Mouse (Mus musculus) MN1 (cell line): ENCODE measurements around the gene Zfand2b.

Source experiments
- DNase-seq: peaks from one replicate; pipeline ENCODE4 v3.0.0-alpha.2; 2016; ENCODE audit warnings: low spot score

Zfand2b gene

GRCm38 (mm10) chr1:75160256-75160617, 8.2 kb upstream of the Zfand2b start:
- no peak for DNase-seq

GRCm38 (mm10) chr1:75168093-75168471, 364 bp upstream of the Zfand2b start:
- no peak for DNase-seq

GRCm38 (mm10) chr1:75179334-75180104, 11.1 kb downstream of the Zfand2b start:
- peak; percentile 83 for DNase-seq

GRCm38 (mm10) chr1:75180105-75180590, 11.7 kb downstream of the Zfand2b start, which contains the start of gene Abcb6:
Gene Abcb6 (minus strand): TSS chr1:75180392.
- DNase-seq, result peak; percentile 90

- DNase-seq, result no peak
These were observed 12.3 kb downstream of the Zfand2b start for GRCm38 (mm10) chr1:75180741-75181140.

GRCm38 (mm10) chr1:75181377-75181870, 13.0 kb downstream of the Zfand2b start:
- DNase-seq, result no peak

- no peak for DNase-seq
These were observed 13.7 kb downstream of the Zfand2b start for GRCm38 (mm10) chr1:75182160-75182559.

- DNase-seq, result no peak
These were observed 17.0 kb downstream of the Zfand2b start for GRCm38 (mm10) chr1:75185495-75185894.

GRCm38 (mm10) chr1:75187126-75187525, 18.7 kb downstream of the Zfand2b start:
- no peak for DNase-seq

- DNase-seq, result no peak
These were observed 19.6 kb downstream of the Zfand2b start for GRCm38 (mm10) chr1:75187914-75188483.

GRCm38 (mm10) chr1:75190577-75190976, 22.1 kb downstream of the Zfand2b start:
- DNase-seq, result no peak

GRCm38 (mm10) chr1:75191258-75191621, 22.8 kb downstream of the Zfand2b start:
- no peak for DNase-seq

- peak; percentile 97 for DNase-seq
These were observed 23.4 kb downstream of the Zfand2b start, which contains the start of the genes Ankzf1 and Atg9a for GRCm38 (mm10) chr1:75191622-75192402. Gene Ankzf1 (plus strand): TSS chr1:75192151. Gene Atg9a (minus strand): TSS chr1:75192196.

- peak; percentile 46 for DNase-seq
These were observed 24.0 kb downstream of the Zfand2b start for GRCm38 (mm10) chr1:75192452-75192851.

GRCm38 (mm10) chr1:75201236-75201635, 32.8 kb downstream of the Zfand2b start:
- no peak for DNase-seq

- no peak for DNase-seq
These were observed 40.7 kb downstream of the Zfand2b start for GRCm38 (mm10) chr1:75208967-75209678.

- DNase-seq, result peak; percentile 91
These were observed 42.0 kb downstream of the Zfand2b start, which contains the start of the genes Glb1l and Stk16 for GRCm38 (mm10) chr1:75210136-75211087. Gene Glb1l (minus strand): TSS chr1:75210813. Gene Stk16 (plus strand): TSS chr1:75210838.

- DNase-seq, result no peak
These were observed 42.8 kb downstream of the Zfand2b start for GRCm38 (mm10) chr1:75211141-75211708.

GRCm38 (mm10) chr1:75212542-75212941, 44.1 kb downstream of the Zfand2b start:
- DNase-seq, result no peak

- DNase-seq, result no peak
These were observed 44.6 kb downstream of the Zfand2b start for GRCm38 (mm10) chr1:75213096-75213495.
